Comparison of ENCODE assay signal across 27 mouse cellular contexts in genomic region chr3:129195816-129196549, GRCm38 (mm10). TPM values are rescaled to one million over a fixed set of nuclear protein-coding genes. Genes with fewer than 3 reads are reported as not detected.
DNase-seq lines count a peak whose midpoint lies in the region; ATAC-seq and TF ChIP-seq lines count a peak whose summit lies in the region.
"Had no signal": no experiment of that assay in that cellular context is flagged by ENCODE, and none has a peak within 500 bp of the region (broad histone marks: within the 10 kb centered on the region; RNA-seq: fewer than 3 reads in every experiment).

No protein-coding gene starts in this region.

- H3K9ac ChIP-seq in forebrain, postnatal 0 days, result no peak overlapping the region
- no peak overlapping the region for H3K9ac ChIP-seq in forebrain, embryonic 15.5 days (replicated peaks)
- H3K9ac ChIP-seq in midbrain, postnatal 0 days (replicated peaks; ENCODE audit: low read length, poor library complexity, severe bottlenecking), result no peak overlapping the region
- H3K9ac ChIP-seq: embryonic facial prominence, embryonic 15.5 days; forebrain, embryonic 13.5 days; heart, embryonic 13.5 days; hindbrain, embryonic 12.5 days; kidney, embryonic 15.5 days; limb, embryonic 13.5 days; lung, embryonic 15.5 days; neural tube, embryonic 13.5 days had no signal

- TF ChIP-seq POLR2A in brain, embryonic 14.5 days (IDR thresholded peaks at IDR 0.05; ENCODE audit: borderline replicate concordance, extremely low read depth, insufficient read depth, insufficient read length, poor library complexity, severe bottlenecking), result no peak

- H3K27me3 ChIP-seq in forebrain, postnatal 0 days (ENCODE audit: insufficient read depth, low read length), result peaks cover 74% of the 10 kb centered on the region
- peaks cover 71% of the 10 kb centered on the region for H3K27me3 ChIP-seq in forebrain, embryonic 15.5 days
- H3K27me3 ChIP-seq in midbrain, embryonic 10.5 days (ENCODE audit: low read depth, poor library complexity, severe bottlenecking), result peaks cover 98% of the 10 kb centered on the region
- H3K27me3 ChIP-seq in midbrain, postnatal 0 days (ENCODE audit: insufficient read depth, low read length), result peaks cover 71% of the 10 kb centered on the region

- H3K9me3 ChIP-seq in forebrain, postnatal 0 days (ENCODE audit: low read length), result no peaks in the 10 kb centered on the region
- H3K9me3 ChIP-seq in forebrain, embryonic 15.5 days, result no peaks in the 10 kb centered on the region
- H3K9me3 ChIP-seq in midbrain, embryonic 10.5 days (replicated peaks), result no peaks in the 10 kb centered on the region
- H3K9me3 ChIP-seq in midbrain, postnatal 0 days (ENCODE audit: low read length), result no peaks in the 10 kb centered on the region
- H3K9me3 ChIP-seq: embryonic facial prominence, embryonic 15.5 days; forebrain, embryonic 13.5 days; heart, embryonic 13.5 days; hindbrain, embryonic 12.5 days; kidney, embryonic 15.5 days; limb, embryonic 13.5 days; lung, embryonic 15.5 days; neural tube, embryonic 13.5 days had no signal

- 2% methylated on average over 12 of the region's 12 CpGs for WGBS in forebrain, postnatal 0 days
- 2% methylated on average over 12 of the region's 12 CpGs for WGBS in forebrain, embryonic 15.5 days
- WGBS in midbrain, embryonic 10.5 days, result 3% methylated on average over 12 of the region's 12 CpGs
- WGBS in midbrain, postnatal 0 days, result 4% methylated on average over 12 of the region's 12 CpGs

- no peak overlapping the region for H3K4me2 ChIP-seq in forebrain, postnatal 0 days (ENCODE audit: low read depth)
- H3K4me2 ChIP-seq in forebrain, embryonic 15.5 days (replicated peaks), result no peak overlapping the region
- no peak overlapping the region for H3K4me2 ChIP-seq in midbrain, postnatal 0 days (ENCODE audit: low read depth, low read length, poor library complexity, severe bottlenecking)
- H3K4me2 ChIP-seq: forebrain, embryonic 13.5 days; hindbrain, embryonic 12.5 days; kidney, embryonic 15.5 days; liver, embryonic 11.5 days; lung, embryonic 15.5 days; neural tube, embryonic 13.5 days had no signal

- no peak overlapping the region for H3K4me3 ChIP-seq in forebrain, postnatal 0 days (ENCODE audit: low read depth, low read length)
- no peak overlapping the region for H3K4me3 ChIP-seq in forebrain, embryonic 15.5 days
- H3K4me3 ChIP-seq in midbrain, embryonic 10.5 days, result no peak overlapping the region
- no peak overlapping the region for H3K4me3 ChIP-seq in midbrain, postnatal 0 days (ENCODE audit: low read depth, low read length)
- H3K4me3 ChIP-seq: forebrain, embryonic 13.5 days; heart, adult 2 months; heart, embryonic 13.5 days; hindbrain, embryonic 12.5 days; kidney, embryonic 15.5 days; layer of hippocampus, adult 2 months; left cerebral cortex, adult 2 months; limb, embryonic 13.5 days; lung, embryonic 15.5 days; neural tube, embryonic 13.5 days had no signal

- H3K36me3 ChIP-seq in forebrain, postnatal 0 days (ENCODE audit: insufficient read depth), result no peaks in the 10 kb centered on the region
- no peaks in the 10 kb centered on the region for H3K36me3 ChIP-seq in forebrain, embryonic 15.5 days
- H3K36me3 ChIP-seq in midbrain, embryonic 10.5 days, result no peaks in the 10 kb centered on the region
- H3K36me3 ChIP-seq in midbrain, postnatal 0 days (ENCODE audit: insufficient read depth, low read length), result no peaks in the 10 kb centered on the region
- H3K36me3 ChIP-seq: embryonic facial prominence, embryonic 15.5 days; heart, embryonic 13.5 days; hindbrain, embryonic 12.5 days; kidney, embryonic 15.5 days; limb, embryonic 13.5 days; lung, embryonic 15.5 days; neural tube, embryonic 13.5 days had no signal

- H3K27ac ChIP-seq in forebrain, postnatal 0 days (ENCODE audit: low read depth, low read length), result no peak overlapping the region
- H3K27ac ChIP-seq in forebrain, embryonic 15.5 days (replicated peaks), result no peak overlapping the region
- no peak overlapping the region for H3K27ac ChIP-seq in midbrain, embryonic 10.5 days (replicated peaks)
- no peak overlapping the region for H3K27ac ChIP-seq in midbrain, postnatal 0 days (ENCODE audit: low read depth, low read length)
- H3K27ac ChIP-seq: forebrain, embryonic 13.5 days; heart, adult 2 months; heart, embryonic 13.5 days; hindbrain, embryonic 12.5 days; kidney, embryonic 15.5 days; layer of hippocampus, adult 2 months; left cerebral cortex, adult 2 months; limb, embryonic 13.5 days; lung, embryonic 15.5 days; neural tube, embryonic 13.5 days had no signal

- no peak for TF ChIP-seq CTCF in forebrain, postnatal 0 days (IDR thresholded peaks at IDR 0.05; ENCODE audit: low read depth)
- TF ChIP-seq CTCF in midbrain, postnatal 0 days (IDR thresholded peaks at IDR 0.05), result no peak
- no peak for TF ChIP-seq CTCF in brain, embryonic 14.5 days (IDR thresholded peaks at IDR 0.05; ENCODE audit: borderline replicate concordance, extremely low read depth, insufficient read depth, insufficient read length)

- ATAC-seq in forebrain, postnatal 0 days, result no peak
- ATAC-seq in forebrain, embryonic 15.5 days (replicated peaks), result no peak
- no peak for ATAC-seq in midbrain, postnatal 0 days (ENCODE audit: low FRiP score)
- ATAC-seq: forebrain, embryonic 13.5 days had no signal

- DNase-seq in forebrain, postnatal 0 days, result peak; percentile 61
- DNase-seq in midbrain, embryonic 10.5 days (ENCODE audit: low spot score), result peak; percentile 29
- DNase-seq in midbrain, postnatal 0 days (ENCODE audit: low spot score), result no peak
- DNase-seq in brain, embryonic 14.5 days (ENCODE audit: low read depth), result peak; percentile 45
- DNase-seq in embryo, embryonic 9.5 days (ENCODE audit: extremely low spot score), result peak; percentile 43
- no peak for DNase-seq in urinary bladder, adult 18-20 months (ENCODE audit: low spot score in 2 of 2)
- DNase-seq in thymus, postnatal 25 days, result no peak
- DNase-seq: adrenal gland, adult 8-10 months; B cell, adult 2 months; cerebellum, adult 11 months; cerebellum, adult 9-11 months; heart, adult 2 months; heart, postnatal 14 days; kidney, adult 18-20 months; right cerebral cortex, postnatal 14 days had no signal

- H3K4me1 ChIP-seq in forebrain, postnatal 0 days (ENCODE audit: insufficient read depth), result 0 out of 2 replicates have a peak, but pooled peaks cover 7% of the 10 kb centered on the region
- peaks cover 11% of the 10 kb centered on the region for H3K4me1 ChIP-seq in forebrain, embryonic 15.5 days
- peaks cover 45% of the 10 kb centered on the region for H3K4me1 ChIP-seq in midbrain, embryonic 10.5 days
- H3K4me1 ChIP-seq in midbrain, postnatal 0 days (ENCODE audit: insufficient read depth, low read length), result no peaks in the 10 kb centered on the region

RNA-seq across cellular contexts. Expression of gene Pitx2, which starts 3.7 kb away (rescaled TPM):
- total RNA-seq in forebrain, postnatal 0 days (2014; rRNA removed), result 2.1 and 10.5 TPM in 2 replicates
- 2.5 and 7.2 TPM in 2 replicates for polyA plus RNA-seq in forebrain, postnatal 0 days (2015; fragmentation: Nextera tagmentation; extraction: Ambion mirVana)
- polyA plus RNA-seq in forebrain, embryonic 15.5 days (2015; fragmentation: Nextera tagmentation; extraction: Ambion mirVana), result 1.8 and 5.0 TPM in 2 replicates
- 27.8 and 47.0 TPM in 2 replicates for polyA plus RNA-seq in midbrain, embryonic 10.5 days (2016; fragmentation: Nextera tagmentation; extraction: Ambion mirVana)
- total RNA-seq in midbrain, postnatal 0 days (2014; rRNA removed), result 10.4 and 13.5 TPM in 2 replicates
- 28.7 and 29.9 TPM in 2 replicates for polyA plus RNA-seq in midbrain, postnatal 0 days (2015; fragmentation: Nextera tagmentation; extraction: Ambion mirVana)
- polyA plus RNA-seq in brain, embryonic 14.5 days (2012; rRNA removed), result 17.2 and 18.6 TPM in 2 replicates
- total RNA-seq: layer of hippocampus, adult 2 months; left cerebral cortex, adult 2 months had no signal

Comparison
In these comparisons a context has a peak if more than half of its experiments do, and no peak if none do; other contexts are left out.
1. DNase-seq: peak in forebrain, postnatal 0 days (single experiment), midbrain, embryonic 10.5 days (single experiment), brain, embryonic 14.5 days (single experiment) and embryo, embryonic 9.5 days (single experiment); none in midbrain, postnatal 0 days (single experiment), urinary bladder, adult 18-20 months (0 of 2) and thymus, postnatal 25 days (single experiment).